Mouse (Mus musculus) spleen, postnatal 14 days (tissue): ENCODE data around the gene Agtpbp1.
"Not testable (repeated sequence)": the region's sequence is repeated elsewhere in the genome, so short reads cannot be mapped to it uniquely, and the experiment has no call there.

Experiments
- DNase-seq, 2 experiments: peaks; one replicate each; pipeline ENCODE4 v3.0.0; 2021 to 2022; ENCODE audit warnings: low spot score in 2 of 2

The Agtpbp1 gene

DNA sequence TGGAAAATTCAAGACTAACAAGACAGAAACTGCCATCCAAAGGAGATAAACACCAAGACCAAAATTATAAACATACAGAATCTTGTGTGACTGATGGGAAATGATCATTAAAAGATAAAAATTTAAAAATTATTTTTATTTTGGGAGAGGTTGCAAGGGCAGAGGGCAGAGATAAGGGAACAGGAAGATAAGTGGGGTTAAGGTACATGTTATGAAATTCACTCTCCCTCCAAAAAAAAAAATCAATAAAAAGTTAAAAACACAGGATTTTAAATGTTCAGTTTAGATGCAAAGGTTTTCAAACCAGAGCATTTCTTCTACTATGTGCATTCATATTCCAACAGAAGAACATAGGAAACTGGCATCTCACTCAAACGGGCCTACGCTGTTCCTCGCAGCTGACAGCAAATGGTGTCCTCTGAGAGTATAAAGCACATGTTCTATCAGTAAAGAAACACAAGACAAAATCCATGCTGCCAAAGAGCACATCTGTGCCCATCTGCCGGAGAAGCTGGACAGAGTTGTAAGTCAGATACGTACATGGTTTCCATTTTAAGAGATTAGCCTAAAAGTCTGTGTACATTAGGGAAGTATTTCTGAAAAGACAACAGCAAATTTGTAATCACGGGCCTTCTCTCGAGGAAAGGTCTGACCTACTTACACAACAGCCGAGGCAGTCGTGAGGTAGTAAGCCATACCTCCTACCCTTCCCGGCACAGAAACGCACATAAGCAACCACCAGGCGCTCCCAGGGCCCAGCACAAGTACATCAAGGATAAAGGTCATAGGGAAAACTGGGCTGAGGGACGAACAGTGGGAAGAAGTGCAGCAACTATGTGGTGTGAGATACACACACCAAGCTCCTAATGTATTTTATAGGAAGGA is 104.2 kb downstream of the Agtpbp1 start:
- no peak for DNase-seq

DNA sequence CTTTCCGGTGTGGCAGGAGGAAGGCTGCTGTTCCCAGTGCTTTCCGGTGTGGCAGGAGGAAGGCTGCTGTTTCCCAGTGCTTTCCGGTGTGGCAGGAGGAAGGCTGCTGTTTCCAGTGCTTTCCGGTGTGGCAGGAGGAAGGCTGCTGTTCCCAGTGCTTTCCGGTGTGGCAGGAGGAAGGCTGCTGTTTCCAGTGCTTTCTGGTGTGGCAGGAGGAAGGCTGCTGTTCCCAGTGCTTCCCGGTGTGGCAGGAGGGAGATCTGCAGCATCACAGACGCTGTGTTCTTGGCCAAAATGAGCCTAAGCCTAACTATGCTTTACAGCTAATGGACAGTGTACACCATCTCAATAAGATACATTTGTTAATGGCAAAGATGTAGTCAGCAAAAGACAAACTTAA is 107.1 kb downstream of the Agtpbp1 start:
- DNase-seq, result not testable (repeated sequence)

DNA sequence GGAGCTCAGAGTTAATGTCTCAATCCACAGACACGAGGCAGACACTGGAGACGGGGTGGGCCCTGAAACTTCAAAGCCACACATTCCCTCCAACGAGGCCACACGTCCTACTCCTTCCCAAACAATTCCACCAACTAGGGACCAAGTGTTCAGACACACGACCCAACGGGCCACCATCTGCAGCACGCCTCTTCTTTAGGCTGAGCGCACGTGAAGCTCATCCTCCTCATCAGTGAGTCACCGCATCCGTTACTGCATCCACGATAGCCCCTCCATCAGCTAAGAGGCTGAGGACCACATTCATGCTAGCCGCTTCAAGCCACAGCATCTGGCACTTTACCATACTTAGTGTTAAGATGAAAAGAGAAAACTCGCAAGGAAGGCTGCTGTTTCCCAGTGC is 107.6 kb downstream of the Agtpbp1 start:
- no peak for DNase-seq

DNA sequence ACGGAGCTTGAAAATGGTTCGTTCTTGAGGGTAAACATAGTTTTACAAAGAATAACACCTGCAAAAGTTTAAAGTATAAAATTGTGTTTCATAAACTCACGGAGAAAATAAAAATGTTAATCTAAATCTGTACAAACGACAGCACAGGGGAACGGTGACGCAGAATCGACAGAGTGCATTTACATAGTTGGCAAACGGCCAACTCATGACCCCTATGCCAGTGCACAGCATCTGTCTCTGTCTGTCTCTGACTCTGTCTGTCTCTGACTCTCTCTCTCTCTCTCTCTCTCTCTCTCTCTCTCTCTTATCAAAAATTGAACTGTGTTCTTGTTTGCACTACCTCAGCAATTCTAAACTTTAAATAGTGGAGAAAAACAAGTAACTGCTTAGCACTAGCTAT is 110.1 kb downstream of the Agtpbp1 start:
- DNase-seq, result no peak

DNA sequence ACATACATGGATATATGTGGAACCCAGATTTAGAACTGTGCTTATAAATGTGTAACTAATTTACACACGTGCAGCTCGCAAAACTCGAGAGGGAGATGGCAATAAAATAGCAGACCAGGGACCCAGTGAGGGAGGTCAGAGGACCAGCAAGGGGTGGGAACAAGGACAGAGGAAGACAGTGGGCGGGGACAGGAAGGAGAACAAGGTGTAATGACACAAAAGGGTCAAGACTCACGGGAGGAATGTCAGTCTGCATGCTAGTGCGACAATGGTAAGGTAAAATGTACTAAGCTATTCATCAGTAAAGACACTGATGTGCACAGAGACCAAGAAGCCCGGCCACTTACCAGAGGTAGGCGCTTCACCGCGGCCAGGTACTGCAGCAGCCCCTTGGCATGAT is 111.7 kb downstream of the Agtpbp1 start:
- DNase-seq, result no peak

DNA sequence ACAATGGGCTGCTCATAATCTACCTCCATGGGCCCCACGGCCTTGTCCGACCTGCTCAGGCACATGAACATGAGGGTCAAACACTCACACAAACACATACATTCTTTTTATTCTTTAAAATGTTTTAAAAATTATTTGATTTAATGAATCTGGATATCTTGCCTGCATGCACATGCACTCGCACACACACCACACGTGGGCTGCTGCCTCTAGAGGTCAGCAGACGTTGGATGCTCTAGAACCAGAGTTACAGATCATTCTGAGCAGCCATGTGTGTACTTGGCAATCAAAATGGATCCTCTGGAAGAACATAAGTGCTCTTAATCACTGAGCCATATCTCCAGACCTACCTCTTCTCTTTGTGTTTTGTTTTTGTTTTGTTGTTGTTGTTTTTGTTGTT is 112.8 kb downstream of the Agtpbp1 start:
- no peak for DNase-seq

DNA sequence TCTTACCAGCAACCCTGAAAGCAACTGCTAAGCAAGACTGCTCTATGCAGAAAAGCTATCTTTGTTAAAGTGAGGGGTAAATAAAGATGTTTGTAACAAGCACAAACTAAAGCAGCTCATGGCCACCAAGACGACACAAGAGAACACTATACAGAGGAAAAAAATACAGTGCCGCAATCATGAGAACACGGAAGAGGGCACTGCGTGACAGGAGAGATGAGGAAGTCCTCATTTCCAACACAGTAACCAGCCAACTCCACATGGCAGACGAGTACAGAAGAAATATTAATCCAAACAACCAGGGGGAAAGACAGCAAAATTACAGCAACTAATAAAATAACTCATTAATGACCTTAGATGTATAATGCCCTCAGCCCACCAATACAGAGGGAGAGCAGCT is 115.3 kb downstream of the Agtpbp1 start:
- DNase-seq, result no peak

DNA sequence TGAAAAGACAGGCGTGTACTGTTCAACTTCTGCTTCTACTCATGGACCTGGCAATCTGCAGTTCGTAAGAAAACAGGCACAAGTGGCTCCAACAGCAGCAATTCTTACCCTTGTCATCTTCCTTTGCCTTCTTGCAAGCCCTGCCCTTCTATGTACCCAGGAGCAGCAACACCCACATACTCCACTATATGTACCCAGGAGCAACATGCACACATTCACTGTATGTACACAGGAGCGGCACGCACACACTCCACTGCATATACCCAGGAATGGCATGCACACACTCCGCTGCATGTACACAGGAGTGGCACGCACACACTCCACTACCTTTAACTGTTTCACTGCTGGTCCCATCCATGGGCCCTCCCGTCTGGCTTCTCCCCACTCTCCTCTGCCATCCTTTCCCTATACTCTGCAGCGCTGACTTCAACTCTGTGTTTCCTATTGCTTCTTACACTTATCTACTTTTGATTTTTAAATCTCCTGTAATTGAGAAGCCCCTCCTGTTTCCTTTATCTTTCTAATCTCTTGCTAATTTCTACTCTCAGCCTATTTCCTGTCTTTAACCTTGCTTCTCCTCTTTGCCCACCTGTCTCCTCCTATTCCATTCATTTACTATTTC is 116.7 kb downstream of the Agtpbp1 start:
- no peak for DNase-seq

DNA sequence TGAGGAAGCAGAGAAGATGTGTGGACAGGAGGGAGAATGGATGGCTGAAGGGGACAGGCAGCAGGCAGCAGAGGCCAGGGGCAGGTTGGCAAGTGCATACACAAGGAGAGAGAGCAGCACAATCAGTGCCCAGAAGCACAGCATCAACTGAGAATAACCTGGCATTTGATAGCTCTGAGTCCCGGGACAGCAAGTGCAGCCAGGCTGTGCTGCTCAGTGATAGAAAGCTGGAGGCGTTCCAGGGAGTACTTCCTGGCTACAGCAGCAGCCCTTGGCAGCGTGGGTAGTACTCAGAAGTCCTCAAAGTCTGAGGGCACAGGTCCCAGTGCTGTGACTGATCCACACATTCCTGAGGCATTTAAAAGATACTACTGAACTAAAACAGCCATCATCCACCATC is 117.4 kb downstream of the Agtpbp1 start:
- no peak for DNase-seq

DNA sequence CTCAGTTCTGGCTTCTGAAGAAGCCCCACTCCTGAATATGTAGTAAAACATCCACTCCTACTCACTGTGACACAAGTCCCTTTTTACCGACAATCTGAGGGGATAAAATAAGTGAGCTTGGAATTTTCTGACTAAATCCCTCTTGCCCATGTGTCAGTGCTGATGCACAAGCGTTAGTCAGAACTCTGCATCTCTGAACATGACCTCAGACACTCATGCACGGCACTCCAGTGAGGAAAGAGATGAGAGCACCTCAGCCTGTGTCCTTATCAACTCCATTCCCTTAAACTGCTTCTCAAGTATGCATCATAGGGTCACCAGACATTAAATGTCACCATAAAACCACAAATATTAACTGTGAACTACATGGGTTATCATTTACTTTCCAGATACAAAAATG is 124.1 kb downstream of the Agtpbp1 start:
- DNase-seq, result no peak

DNA sequence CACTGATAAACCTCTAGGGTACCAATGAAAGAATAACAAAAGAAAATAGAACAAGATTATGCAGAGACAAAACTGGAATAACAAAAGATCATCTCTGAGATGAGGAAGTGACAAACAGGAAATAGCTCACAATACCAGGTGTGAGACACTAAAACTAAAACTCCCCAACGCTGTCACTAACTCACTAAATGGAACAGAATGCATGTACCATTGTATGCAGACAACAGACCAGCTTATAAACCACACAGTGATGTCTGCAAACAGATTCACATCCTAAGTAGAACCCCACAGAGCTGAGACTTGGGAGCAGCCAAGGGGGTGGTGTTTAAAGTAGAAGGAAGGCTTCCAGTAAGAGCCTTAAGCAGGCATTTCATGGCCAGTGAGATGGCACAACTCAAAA is 128.8 kb downstream of the Agtpbp1 start:
- DNase-seq, result no peak

DNA sequence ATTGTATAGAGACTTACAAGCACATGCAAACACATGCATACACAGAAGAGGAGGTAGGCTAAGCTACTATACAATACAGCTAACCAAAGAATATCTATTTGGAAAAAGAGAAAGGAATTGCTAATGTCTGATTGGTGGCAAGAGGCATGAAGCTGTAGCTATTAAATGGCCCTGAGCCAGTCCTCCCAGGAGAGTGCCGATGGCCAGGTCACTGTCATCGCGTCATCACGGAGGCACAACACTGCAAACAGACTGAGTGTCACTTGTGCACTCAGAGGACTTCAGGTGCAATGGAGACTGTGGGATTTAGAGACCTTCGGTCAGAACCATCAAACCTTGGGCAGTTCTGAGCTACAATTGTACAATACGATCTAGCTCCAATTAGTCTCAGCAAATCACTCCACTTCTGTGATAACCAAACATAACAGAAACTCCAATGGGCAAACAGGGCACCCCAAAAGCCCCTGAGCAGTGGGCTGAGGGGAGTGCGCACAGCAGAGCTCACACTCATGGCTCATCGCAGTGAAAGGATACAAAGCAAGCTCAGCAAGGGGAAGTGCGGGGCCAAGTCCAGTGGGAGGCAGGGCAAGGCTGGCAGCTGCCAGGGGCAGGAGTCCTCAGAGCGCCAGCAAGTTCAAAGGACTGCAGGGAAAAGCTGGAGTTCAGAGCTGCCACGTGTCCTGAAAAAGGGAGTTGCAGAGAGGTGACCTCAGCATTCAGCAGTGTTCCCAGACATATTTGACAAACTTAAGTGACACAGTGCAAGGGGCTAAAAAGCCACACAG is 130.8 kb downstream of the Agtpbp1 start:
- DNase-seq, result no peak

DNA sequence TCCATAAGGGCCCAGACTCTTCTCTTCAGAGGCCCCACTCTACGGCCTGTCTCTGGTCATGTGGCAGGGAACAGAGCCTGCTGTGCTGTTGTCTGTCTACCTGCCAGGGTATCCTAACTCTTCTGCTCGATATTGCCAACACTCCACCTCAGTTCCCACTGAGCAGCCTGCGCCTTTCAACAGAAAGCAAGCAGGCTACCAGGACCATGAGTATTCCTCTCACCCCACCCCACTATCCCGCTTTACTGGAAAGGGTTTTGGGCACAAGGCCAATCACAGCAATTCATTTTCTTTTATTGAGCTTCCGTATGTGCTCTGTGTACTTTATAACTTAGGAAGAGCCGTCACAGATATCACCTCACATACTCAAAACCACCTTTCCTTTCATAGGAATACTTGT is 131.4 kb downstream of the Agtpbp1 start:
- DNase-seq, result no peak

DNA sequence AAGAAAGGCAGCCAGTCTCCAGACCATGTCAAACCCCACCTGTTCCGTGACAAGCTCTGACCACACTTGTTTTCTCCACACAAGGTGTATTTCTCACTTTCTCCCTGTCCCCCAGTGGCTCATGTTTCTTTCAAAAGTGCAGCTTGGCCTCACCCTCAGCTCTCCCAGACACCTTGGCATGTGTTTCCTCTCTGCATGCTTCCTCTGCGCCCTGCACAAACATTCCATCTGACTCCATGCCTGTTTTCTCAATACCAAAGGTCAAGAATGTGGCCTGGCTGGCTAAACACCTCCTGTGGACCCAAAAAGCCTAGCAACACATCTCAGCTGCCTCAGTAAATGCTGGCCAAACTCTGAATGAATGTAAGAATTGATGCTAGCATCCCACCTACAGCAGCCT is 132.0 kb downstream of the Agtpbp1 start:
- no peak for DNase-seq

DNA sequence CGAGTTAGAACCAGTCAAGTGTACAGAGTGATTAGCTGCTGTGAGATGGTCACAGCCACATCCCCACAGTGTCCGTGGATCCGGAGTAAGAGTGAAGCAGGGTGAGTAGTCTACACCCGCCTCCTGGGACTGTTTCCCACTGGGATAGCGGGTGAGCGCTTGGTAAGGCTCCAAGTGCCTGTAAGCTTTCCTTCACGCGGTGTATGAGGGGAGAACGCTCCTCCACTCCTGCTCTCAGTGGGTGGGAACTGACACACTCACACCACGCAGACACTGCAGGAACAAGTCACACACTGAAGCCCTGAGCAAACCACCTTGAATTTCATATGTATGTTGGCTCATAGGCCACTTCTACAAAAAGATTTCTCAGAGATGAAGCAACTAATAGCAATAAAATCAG is 134.2 kb downstream of the Agtpbp1 start:
- DNase-seq, result no peak

DNA sequence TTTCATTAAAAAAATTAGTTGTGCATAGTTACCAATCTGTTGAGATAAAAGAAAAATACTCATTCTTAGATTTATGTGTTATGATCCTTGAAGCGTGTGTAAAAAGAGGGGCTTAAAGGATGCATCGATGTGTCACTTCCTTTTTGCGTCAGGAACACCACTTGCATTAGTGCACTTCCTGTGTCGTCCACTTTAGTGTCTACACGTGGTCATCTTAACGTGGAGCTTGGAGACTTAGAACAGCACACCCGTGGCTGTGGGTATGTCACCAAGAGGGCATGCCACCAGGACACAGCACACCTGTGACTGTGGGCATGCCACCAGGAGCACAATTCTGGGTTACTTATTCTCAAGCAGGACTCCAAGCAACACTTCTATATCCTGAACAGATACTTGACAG is 137.9 kb downstream of the Agtpbp1 start:
- no peak for DNase-seq

DNA sequence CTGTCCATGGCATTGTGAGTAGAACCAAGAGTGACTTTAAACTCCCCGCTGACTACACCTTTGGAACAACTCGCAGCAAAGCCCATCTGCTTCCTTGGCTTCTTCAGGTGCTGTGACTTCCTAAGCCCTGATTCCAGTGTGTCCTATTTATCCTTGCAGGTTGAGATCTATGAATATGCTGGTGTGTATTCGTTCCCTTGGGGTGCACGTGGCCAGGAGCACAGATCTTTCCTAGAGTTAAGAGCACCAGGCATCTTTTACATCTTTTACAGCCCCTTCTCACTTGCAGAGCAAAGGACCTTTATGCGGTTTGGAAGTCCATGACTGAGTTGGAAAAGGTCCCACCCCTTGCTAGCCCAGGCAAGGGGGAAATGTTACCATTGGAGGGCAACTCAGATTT is 139.8 kb downstream of the Agtpbp1 start:
- no peak for DNase-seq

DNA sequence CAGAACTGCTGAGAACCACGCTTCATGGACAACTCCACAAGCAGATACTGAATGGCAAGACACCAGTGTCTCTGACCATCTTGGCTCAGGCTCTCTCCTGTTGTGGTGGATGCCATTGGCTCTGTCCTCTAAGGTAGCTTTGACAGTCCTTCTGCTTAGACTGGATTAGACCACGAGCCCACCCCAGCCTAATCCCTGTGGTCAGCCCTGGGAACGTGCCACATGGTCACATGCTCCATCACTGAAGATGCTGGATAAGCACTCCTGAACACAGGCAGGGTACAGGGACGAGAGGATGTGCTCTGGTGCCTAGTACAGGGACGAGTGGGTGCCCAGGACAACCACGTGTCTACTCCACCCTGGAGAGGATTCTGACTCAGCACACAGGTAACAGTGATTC is 140.7 kb downstream of the Agtpbp1 start:
- no peak for DNase-seq

DNA sequence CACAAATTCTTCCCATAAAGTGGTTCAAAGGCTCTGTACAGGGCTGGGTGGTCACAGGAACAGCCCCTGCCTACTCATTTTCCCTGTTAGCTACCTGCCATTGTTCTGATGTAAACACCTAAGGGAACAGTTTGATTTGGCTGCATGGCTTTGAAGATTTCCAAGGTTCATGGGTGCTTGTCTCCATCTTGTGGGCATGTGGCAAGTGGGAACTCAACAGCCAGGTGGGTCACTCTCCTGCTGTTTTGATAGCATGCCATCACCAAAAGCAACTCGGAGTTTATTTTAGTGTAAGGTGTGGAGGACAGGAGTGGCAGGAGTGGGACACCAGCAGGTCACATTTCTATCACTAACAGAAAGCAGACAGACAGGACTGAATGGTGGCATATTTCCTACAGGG is 145.3 kb downstream of the Agtpbp1 start:
- no peak for DNase-seq

DNA sequence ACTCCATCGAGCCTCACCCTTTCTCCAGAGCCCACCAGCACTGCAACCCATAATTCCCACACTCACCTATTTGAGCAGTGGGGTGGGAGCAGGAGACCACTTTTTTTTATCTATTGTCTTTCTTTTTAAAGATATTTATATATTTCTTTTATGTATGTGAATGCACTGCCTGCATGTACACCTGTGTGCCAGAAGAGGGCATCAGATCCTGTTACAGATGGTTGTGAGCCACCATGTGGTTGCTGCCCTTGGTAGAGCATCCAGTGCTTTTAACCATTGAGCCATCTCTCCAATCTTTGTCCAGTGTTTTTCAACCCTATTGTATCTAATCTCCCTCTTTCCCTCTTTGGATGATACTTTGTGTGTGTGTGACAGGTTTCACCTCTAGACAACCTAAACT is 150.5 kb downstream of the Agtpbp1 start:
- DNase-seq, result no peak

DNA sequence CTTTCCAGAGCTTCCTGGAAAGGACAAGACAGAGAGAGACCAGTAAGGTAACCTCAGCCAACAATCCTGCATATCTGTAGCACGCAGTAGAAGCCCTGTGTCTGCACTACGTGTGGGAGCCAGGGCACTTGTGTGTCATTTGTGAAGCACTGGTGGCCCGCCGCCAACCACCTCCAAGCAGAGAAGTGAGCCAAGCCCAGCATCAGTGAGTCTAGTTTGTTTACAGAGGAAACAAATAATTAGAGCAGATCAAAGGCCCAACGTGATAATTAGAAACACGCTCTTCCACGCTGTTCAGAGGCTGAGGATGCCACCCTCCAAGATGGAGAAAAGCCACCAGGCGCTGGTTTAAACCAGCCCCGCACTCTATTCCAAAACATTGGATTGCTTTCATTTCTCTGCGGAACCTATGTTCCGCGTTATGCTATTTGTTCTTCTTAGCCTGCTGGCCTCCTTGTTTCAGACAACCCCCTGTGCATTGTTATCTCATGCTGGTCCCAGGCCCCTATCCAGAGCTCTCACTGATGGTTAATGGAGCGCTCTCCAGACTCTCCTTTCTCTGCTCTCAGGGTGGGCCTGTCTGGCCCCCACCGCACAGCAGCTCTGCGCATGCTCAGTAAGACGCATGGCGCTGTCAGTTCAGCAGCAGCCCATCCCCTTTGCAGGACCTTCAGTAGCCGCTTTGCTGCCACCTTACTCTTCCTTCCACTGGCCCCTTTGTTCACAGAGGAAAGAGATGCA is 153.7 kb downstream of the Agtpbp1 start:
- no peak for DNase-seq

DNA sequence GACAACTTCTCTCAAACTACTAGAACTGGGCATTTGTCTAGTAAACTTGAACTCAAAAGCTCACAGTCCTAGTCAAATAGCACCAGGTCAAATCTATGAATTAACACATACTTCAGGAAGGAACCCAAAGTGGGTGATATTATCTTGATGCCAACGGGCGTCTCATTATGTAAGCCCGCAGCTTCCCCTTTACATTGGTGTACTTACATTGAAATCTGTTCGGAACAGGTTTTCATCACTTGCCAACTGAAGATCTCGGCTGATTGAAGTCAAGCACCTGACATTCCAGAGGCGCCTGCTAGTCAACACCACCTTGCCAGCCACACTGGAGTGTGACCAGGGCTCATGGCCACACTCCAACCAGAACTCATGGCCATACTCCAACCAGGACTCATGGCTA is 155.7 kb downstream of the Agtpbp1 start:
- DNase-seq, result no peak
